Mouse (Mus musculus) neural tube, embryonic 13.5 days (tissue): ENCODE results near the gene Iqck. TPM values are rescaled to one million over a fixed set of nuclear protein-coding genes. Genes with fewer than 3 reads are reported as not detected.
A peak's percentile ranks its signal among the peaks of the same experiment; 100 is the strongest.

Experiments used
- ATAC-seq: fragments of 200-750 bp; cut with Nextera tagmentation; 2 replicates; pipeline ENCODE4 v1.8.0; 2017; ENCODE audit warnings: low read depth, mild to moderate bottlenecking, moderate TSS enrichment, moderate library complexity
- H3K27ac ChIP-seq: fragments of 300-500 bp; sonication (generic); replicated peaks from 2 replicates; pipeline ENCODE4 v1.5.1; 2015; ENCODE audit warnings: moderate library complexity, mild to moderate bottlenecking, inconsistent platforms
- H3K27me3 ChIP-seq: fragments of 300-500 bp; sonication (generic); 2 replicates; pipeline ENCODE4 v1.6.1; 2015; ENCODE audit warnings: mild to moderate bottlenecking, inconsistent platforms
- H3K36me3 ChIP-seq: fragments of 300-500 bp; sonication (generic); 2 replicates; pipeline ENCODE4 v1.6.1; 2015; ENCODE audit warnings: mild to moderate bottlenecking, inconsistent platforms
- H3K4me1 ChIP-seq: fragments of 300-500 bp; sonication (generic); replicated peaks from 2 replicates; pipeline ENCODE4 v1.6.1; 2015; ENCODE audit warnings: inconsistent platforms
- H3K4me2 ChIP-seq: fragments of 300-500 bp; sonication (generic); 2 replicates; pipeline ENCODE4 v1.6.1; 2015; ENCODE audit warnings: inconsistent platforms, mild to moderate bottlenecking, moderate library complexity
- H3K4me3 ChIP-seq: fragments of 300-500 bp; sonication (generic); 2 replicates; pipeline ENCODE4 v1.5.1; 2015; ENCODE audit warnings: mild to moderate bottlenecking, inconsistent platforms
- H3K9ac ChIP-seq: fragments of 300-500 bp; sonication (generic); 2 replicates; pipeline ENCODE4 v1.6.1; 2015; ENCODE audit warnings: moderate library complexity, mild to moderate bottlenecking, inconsistent platforms
- H3K9me3 ChIP-seq: fragments of 300-500 bp; sonication (generic); 2 replicates; pipeline ENCODE4 v1.6.1; 2016; ENCODE audit warnings: inconsistent platforms
- WGBS: fragments of 180-500 bp; shearing (Covaris S2); methylation state at CpG from one replicate; pipeline ENCODE4 v1.1.7; 2015; 5-methylcytosine and 5-hydroxymethylcytosine counted together
- polyA plus RNA-seq: library from polyadenylated mRNA; unstranded; fragments of >200 nt; fragmentation: Nextera tagmentation; extraction: Ambion mirVana; gene quantifications from 2 replicates; pipeline ENCODE4 v1.2.1, GENCODE M21; 2015

The Iqck gene
- polyA plus RNA-seq, 1 experiment from 2014 or later = 3.8 TPM

GRCm38 (mm10) chr7:118900090-118900489 lies 44.5 kb downstream of the Iqck start:
- 80% methylated on average over 2 of the region's 2 CpGs for WGBS
- no peak overlapping the region for H3K4me3 ChIP-seq
- no peak overlapping the region for H3K4me2 ChIP-seq
- no peak overlapping the region for H3K27ac ChIP-seq
- H3K36me3 ChIP-seq = no peaks in the 10 kb centered on the region
- peaks cover 25% of the 10 kb centered on the region for H3K4me1 ChIP-seq
- no peaks in the 10 kb centered on the region for H3K27me3 ChIP-seq
- no peak overlapping the region for H3K9ac ChIP-seq
- no peaks in the 10 kb centered on the region for H3K9me3 ChIP-seq
- no peak for ATAC-seq

- H3K36me3 ChIP-seq = no peaks in the 10 kb centered on the region
- peaks cover 11% of the 10 kb centered on the region for H3K4me1 ChIP-seq
- peak overlapping the region; percentile 15; the same call in 1 of the 2 replicates for H3K4me2 ChIP-seq
- 58% methylated on average over 13 of the region's 13 CpGs for WGBS
- H3K4me3 ChIP-seq = no peak overlapping the region
- H3K27ac ChIP-seq = 0 out of 2 replicates have a peak overlapping the region, but pooled peaks have one; percentile 18
- H3K27me3 ChIP-seq = no peaks in the 10 kb centered on the region
- H3K9me3 ChIP-seq = no peaks in the 10 kb centered on the region
- ATAC-seq = peak; percentile 82
- no peak overlapping the region for H3K9ac ChIP-seq
Measured at GRCm38 (mm10) chr7:118902944-118903343, 47.4 kb downstream of the Iqck start.

- H3K36me3 ChIP-seq = no peaks in the 10 kb centered on the region
- no peaks in the 10 kb centered on the region for H3K9me3 ChIP-seq
- H3K4me1 ChIP-seq = peaks cover 11% of the 10 kb centered on the region
- no peaks in the 10 kb centered on the region for H3K27me3 ChIP-seq
- ATAC-seq = no peak
- H3K27ac ChIP-seq = no peak overlapping the region
- 92% methylated on average over 9 of the region's 9 CpGs for WGBS
- no peak overlapping the region for H3K4me3 ChIP-seq
- H3K4me2 ChIP-seq = no peak overlapping the region
- no peak overlapping the region for H3K9ac ChIP-seq
Measured at GRCm38 (mm10) chr7:118903879-118904278, 48.3 kb downstream of the Iqck start.

- Histone ChIP-seq H3K27me3 (no peaks in the 10 kb centered on the region), H3K4me1 (peaks cover 11% of the 10 kb centered on the region), H3K4me2 (no peak overlapping the region), H3K27ac (no peak overlapping the region), H3K4me3 (no peak overlapping the region), H3K36me3 (no peaks in the 10 kb centered on the region), H3K9me3 (no peaks in the 10 kb centered on the region), H3K9ac (no peak overlapping the region)
- no peak for ATAC-seq
- 91% methylated on average over 4 of the region's 4 CpGs for WGBS
Measured at GRCm38 (mm10) chr7:118904530-118904929, 49.0 kb downstream of the Iqck start.

- 62% methylated on average over 8 of the region's 8 CpGs for WGBS
Measured at GRCm38 (mm10) chr7:118908961-118909515, 53.5 kb downstream of the Iqck start.

GRCm38 (mm10) chr7:118910464-118910863 lies 54.9 kb downstream of the Iqck start:
- no peak overlapping the region for H3K27ac ChIP-seq
- H3K9ac ChIP-seq = no peak overlapping the region
- H3K4me3 ChIP-seq = no peak overlapping the region
- H3K36me3 ChIP-seq = no peaks in the 10 kb centered on the region
- WGBS = 87% methylated on average over 2 of the region's 2 CpGs
- H3K4me2 ChIP-seq = no peak overlapping the region
- no peaks in the 10 kb centered on the region for H3K9me3 ChIP-seq
- no peaks in the 10 kb centered on the region for H3K27me3 ChIP-seq
- ATAC-seq = no peak
- peaks cover 14% of the 10 kb centered on the region for H3K4me1 ChIP-seq

More at GRCm38 (mm10) chr7:118908961-118909515, 53.5 kb downstream of the Iqck start:
- Histone ChIP-seq H3K4me1 (peaks cover 14% of the 10 kb centered on the region), H3K27ac (no peak overlapping the region), H3K9me3 (no peaks in the 10 kb centered on the region), H3K4me3 (no peak overlapping the region), H3K9ac (no peak overlapping the region), H3K4me2 (no peak overlapping the region), H3K36me3 (no peaks in the 10 kb centered on the region), H3K27me3 (no peaks in the 10 kb centered on the region)
- ATAC-seq = no peak

- H3K36me3 ChIP-seq = no peaks in the 10 kb centered on the region
- no peaks in the 10 kb centered on the region for H3K27me3 ChIP-seq
- peaks cover 14% of the 10 kb centered on the region for H3K4me1 ChIP-seq
- no peak overlapping the region for H3K4me2 ChIP-seq
- no peaks in the 10 kb centered on the region for H3K9me3 ChIP-seq
- no peak overlapping the region for H3K27ac ChIP-seq
- H3K4me3 ChIP-seq = no peak overlapping the region
- no peak for ATAC-seq
- WGBS = 87% methylated on average over 2 of the region's 2 CpGs
- H3K9ac ChIP-seq = no peak overlapping the region
Measured at GRCm38 (mm10) chr7:118911170-118911569, 55.6 kb downstream of the Iqck start.

- H3K9ac ChIP-seq = no peak overlapping the region
- no peak overlapping the region for H3K4me3 ChIP-seq
- H3K27me3 ChIP-seq = no peaks in the 10 kb centered on the region
- 87% methylated on average over 7 of the region's 7 CpGs for WGBS
- no peak for ATAC-seq
- no peak overlapping the region for H3K4me2 ChIP-seq
- H3K27ac ChIP-seq = no peak overlapping the region
- peaks cover 14% of the 10 kb centered on the region for H3K4me1 ChIP-seq
- H3K36me3 ChIP-seq = no peaks in the 10 kb centered on the region
- no peaks in the 10 kb centered on the region for H3K9me3 ChIP-seq
Measured at GRCm38 (mm10) chr7:118911571-118911970, 56.0 kb downstream of the Iqck start.

GRCm38 (mm10) chr7:118912049-118912490 lies 56.5 kb downstream of the Iqck start:
- Histone ChIP-seq H3K9ac (no peak overlapping the region), H3K9me3 (no peaks in the 10 kb centered on the region), H3K27ac (0 out of 2 replicates have a peak overlapping the region, but pooled peaks have one; percentile 13), H3K36me3 (no peaks in the 10 kb centered on the region), H3K4me3 (no peak overlapping the region), H3K4me1 (peaks cover 14% of the 10 kb centered on the region), H3K4me2 (no peak overlapping the region), H3K27me3 (no peaks in the 10 kb centered on the region)
- WGBS = 23% methylated on average over 8 of the region's 8 CpGs
- no peak for ATAC-seq

- no peaks in the 10 kb centered on the region for H3K9me3 ChIP-seq
- H3K9ac ChIP-seq = no peak overlapping the region
- WGBS = 85% methylated on average over 7 of the region's 7 CpGs
- no peak for ATAC-seq
- H3K4me2 ChIP-seq = no peak overlapping the region
- H3K27ac ChIP-seq = no peak overlapping the region
- peaks cover 14% of the 10 kb centered on the region for H3K4me1 ChIP-seq
- H3K36me3 ChIP-seq = no peaks in the 10 kb centered on the region
- H3K27me3 ChIP-seq = no peaks in the 10 kb centered on the region
- H3K4me3 ChIP-seq = no peak overlapping the region
Measured at GRCm38 (mm10) chr7:118914561-118915165, 59.1 kb downstream of the Iqck start.

- H3K27ac ChIP-seq = no peak overlapping the region
- H3K9me3 ChIP-seq = no peaks in the 10 kb centered on the region
- H3K4me3 ChIP-seq = no peak overlapping the region
- 63% methylated on average over 10 of the region's 10 CpGs for WGBS
- no peak for ATAC-seq
- H3K9ac ChIP-seq = no peak overlapping the region
- no peaks in the 10 kb centered on the region for H3K4me1 ChIP-seq
- no peaks in the 10 kb centered on the region for H3K36me3 ChIP-seq
- no peak overlapping the region for H3K4me2 ChIP-seq
- no peaks in the 10 kb centered on the region for H3K27me3 ChIP-seq
Measured at GRCm38 (mm10) chr7:118919261-118920006, 63.9 kb downstream of the Iqck start.

GRCm38 (mm10) chr7:118922441-118923202 lies 67.1 kb downstream of the Iqck start:
- 0 out of 2 replicates have a peak, but pooled peaks have one; percentile 45 for ATAC-seq
- H3K4me3 ChIP-seq = no peak overlapping the region
- H3K4me2 ChIP-seq = no peak overlapping the region
- H3K9ac ChIP-seq = no peak overlapping the region
- H3K27me3 ChIP-seq = no peaks in the 10 kb centered on the region
- H3K4me1 ChIP-seq = no peaks in the 10 kb centered on the region
- 68% methylated on average over 4 of the region's 4 CpGs for WGBS
- H3K27ac ChIP-seq = no peak overlapping the region; the same call in 1 of the 2 replicates
- no peaks in the 10 kb centered on the region for H3K9me3 ChIP-seq
- H3K36me3 ChIP-seq = no peaks in the 10 kb centered on the region
